Mouse (Mus musculus): ENCODE results near the gene Gm3404. TPM values are rescaled to one million over a fixed set of nuclear protein-coding genes. Genes with fewer than 3 reads are reported as not detected.

Gm3404 gene
- polyA plus RNA-seq (2015; fragmentation: Nextera tagmentation; extraction: Ambion mirVana): not detected in 2 replicates

GRCm38 (mm10) chr5:146525501-146525900 is at the start of gene Gm3404:
Gene Gm3404 (plus strand): TSS chr5:146525801.

GRCm38 (mm10) chr5:146481665-146482064 is 43.9 kb upstream of the Gm3404 start, which contains the start of gene Gm6408:
Gene Gm6408 (plus strand): TSS chr5:146481965.

GRCm38 (mm10) chr5:146491063-146491462 is 34.5 kb upstream of the Gm3404 start, which contains the start of gene Gm6370:
Gene Gm6370 (plus strand): TSS chr5:146491363.

GRCm38 (mm10) chr5:146502099-146502498 is 23.5 kb upstream of the Gm3404 start, which contains the start of gene 4930449I24Rik:
Gene 4930449I24Rik (plus strand): TSS chr5:146502399.

GRCm38 (mm10) chr5:146513823-146514222 is 11.8 kb upstream of the Gm3404 start, which contains the start of gene Gm3402:
Gene Gm3402 (plus strand): TSS chr5:146514123.

GRCm38 (mm10) chr5:146537347-146537746 is 11.7 kb downstream of the Gm3404 start, which contains the start of gene Gm3409:
Gene Gm3409 (plus strand): TSS chr5:146537647.

GRCm38 (mm10) chr5:146555836-146556235 is 30.2 kb downstream of the Gm3404 start, which contains the start of gene Gm3415:
Gene Gm3415 (plus strand): TSS chr5:146556136.

Other genes starting within 250 kb of the Gm3404 start
- 4.0 and 4.9 TPM in 2 replicates for gene Wasf3, start 140.8 kb upstream of the Gm3404 start, polyA plus RNA-seq (2015; fragmentation: Nextera tagmentation; extraction: Ambion mirVana)
- not detected in 2 replicates for gene Gm6408, start 43.8 kb upstream of the Gm3404 start, polyA plus RNA-seq (2015; fragmentation: Nextera tagmentation; extraction: Ambion mirVana)
- not detected in 2 replicates for gene Gm6370, start 34.4 kb upstream of the Gm3404 start, polyA plus RNA-seq (2015; fragmentation: Nextera tagmentation; extraction: Ambion mirVana)
- not detected in 2 replicates for gene 4930449I24Rik, start 23.4 kb upstream of the Gm3404 start, polyA plus RNA-seq (2015; fragmentation: Nextera tagmentation; extraction: Ambion mirVana)
- gene Gm3402, start 11.7 kb upstream of the Gm3404 start, polyA plus RNA-seq (2015; fragmentation: Nextera tagmentation; extraction: Ambion mirVana): not detected in 2 replicates
- gene Gm3409, start 11.8 kb downstream of the Gm3404 start, polyA plus RNA-seq (2015; fragmentation: Nextera tagmentation; extraction: Ambion mirVana): not detected in 2 replicates
- not detected in 2 replicates for gene Gm3415, start 30.3 kb downstream of the Gm3404 start, polyA plus RNA-seq (2015; fragmentation: Nextera tagmentation; extraction: Ambion mirVana)
- gene Gpr12, start 59.4 kb downstream of the Gm3404 start, polyA plus RNA-seq (2015; fragmentation: Nextera tagmentation; extraction: Ambion mirVana): 0.11 TPM in 1 of 2 replicates, not detected in the other

Data from adrenal gland, postnatal 0 days (tissue).